Mouse (Mus musculus) midbrain, embryonic 16.5 days (tissue): ENCODE measurements at regions not wholly inside any gene's neighbourhood (a gene's known extent, or its start where the extent isn't known, plus 50 kb on each side); places are given as distances from the start of the nearest gene placed in this dataset.

Experiments used
- ATAC-seq: fragments of 200-750 bp; cut with Nextera tagmentation; 2 replicates; pipeline ENCODE4 v1.8.0; 2017; ENCODE audit warnings: moderate TSS enrichment
- H3K27ac ChIP-seq: fragments of 300-500 bp; sonication (generic); 2 replicates; pipeline ENCODE4 v1.5.1; 2014; ENCODE audit warnings: mild to moderate bottlenecking, low read length, mixed read lengths
- H3K27me3 ChIP-seq: fragments of 300-500 bp; sonication (generic); 2 replicates; pipeline ENCODE4 v1.6.1; 2014; ENCODE audit warnings: low read depth, low read length, mixed read lengths; ENCODE audit not compliant: control insufficient read depth, insufficient read depth
- H3K36me3 ChIP-seq: fragments of 300-500 bp; sonication (generic); 2 replicates; pipeline ENCODE4 v1.6.1; 2014; ENCODE audit warnings: mild to moderate bottlenecking, low read length, moderate library complexity, mixed read lengths; ENCODE audit not compliant: control insufficient read depth, insufficient read depth
- H3K4me1 ChIP-seq: fragments of 300-500 bp; sonication (generic); 2 replicates; pipeline ENCODE4 v1.6.1; 2014; ENCODE audit warnings: mild to moderate bottlenecking, low read length, mixed read lengths; ENCODE audit not compliant: control insufficient read depth, insufficient read depth
- H3K4me2 ChIP-seq: fragments of 300-500 bp; sonication (generic); 2 replicates; pipeline ENCODE4 v1.6.1; 2014; ENCODE audit warnings: mild to moderate bottlenecking, low read length, mixed read lengths
- H3K4me3 ChIP-seq: fragments of 300-500 bp; sonication (generic); 2 replicates; pipeline ENCODE4 v1.5.1; 2014; ENCODE audit warnings: low read depth, mild to moderate bottlenecking, low read length, moderate library complexity, mixed read lengths
- H3K9ac ChIP-seq: fragments of 300-500 bp; sonication (generic); 2 replicates; pipeline ENCODE4 v1.6.1; 2014; ENCODE audit warnings: low read depth, low read length, mixed read lengths
- H3K9me3 ChIP-seq: fragments of 300-500 bp; sonication (generic); replicated peaks from 2 replicates; pipeline ENCODE4 v1.6.1; 2014; ENCODE audit warnings: mild to moderate bottlenecking, low read length, mixed read lengths; ENCODE audit not compliant: control insufficient read depth, poor library complexity, severe bottlenecking
- WGBS: fragments of 180-500 bp; shearing (Covaris S2); extraction: QIAGEN DNeasy Blood & Tissue Kit; methylation state at CpG from one replicate; pipeline ENCODE4 v1.1.7; 2014; 5-methylcytosine and 5-hydroxymethylcytosine counted together

DNA sequence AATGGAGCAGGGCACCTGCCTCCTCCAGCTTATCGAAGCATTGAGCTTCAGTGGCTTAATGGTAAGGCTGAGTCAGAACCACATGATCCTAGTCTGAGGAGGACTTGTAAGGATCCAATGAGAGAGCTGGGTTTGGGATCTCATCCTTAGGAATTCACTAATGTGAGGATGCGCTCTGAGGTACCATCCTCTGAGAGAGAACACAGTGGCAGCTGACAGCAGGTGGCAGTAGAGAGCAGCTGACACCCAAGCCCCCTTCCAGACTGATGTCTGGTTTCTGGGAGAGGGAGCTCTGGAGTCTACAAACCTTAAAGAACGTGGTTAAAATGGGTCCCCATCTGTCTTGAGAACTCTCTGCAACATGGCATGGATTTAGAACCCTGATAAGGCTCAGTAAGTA lies 137.8 kb downstream of the B3glct start:
- Histone ChIP-seq H3K4me1 (no peaks in the 10 kb centered on the region), H3K4me2 (no peak overlapping the region), H3K36me3 (no peaks in the 10 kb centered on the region), H3K4me3 (no peak overlapping the region), H3K9me3 (no peaks in the 10 kb centered on the region), H3K27me3 (no peaks in the 10 kb centered on the region), H3K27ac (no peak overlapping the region), H3K9ac (no peak overlapping the region)
- WGBS, result 39% methylated on average over 3 of the region's 3 CpGs
- ATAC-seq, result no peak

DNA sequence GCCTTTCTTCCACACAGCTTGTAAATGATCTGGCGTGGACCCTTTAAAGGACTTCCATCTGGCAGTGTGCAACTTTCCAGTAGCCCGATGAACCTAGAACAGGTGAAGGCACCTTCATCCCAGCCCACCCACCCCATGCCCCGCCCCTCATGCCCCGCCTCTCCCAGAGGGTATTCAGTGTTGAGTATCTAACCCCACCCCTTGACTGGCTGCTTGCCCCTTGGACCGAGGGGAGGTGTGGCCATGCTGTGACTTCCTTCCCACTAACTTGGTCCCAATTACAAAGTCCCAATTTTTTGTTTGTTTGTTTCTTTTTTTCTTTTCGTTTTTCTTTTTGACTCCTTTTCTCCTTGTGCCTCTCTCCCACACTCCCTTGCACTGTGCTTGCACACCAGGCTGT lies 140.8 kb downstream of the B3glct start:
- no peak overlapping the region for H3K4me2 ChIP-seq
- no peak overlapping the region for H3K4me3 ChIP-seq
- 60% methylated on average over 6 of the region's 6 CpGs for WGBS
- H3K27ac ChIP-seq, result no peak overlapping the region
- no peak for ATAC-seq
- no peaks in the 10 kb centered on the region for H3K27me3 ChIP-seq
- no peak overlapping the region for H3K9ac ChIP-seq
- no peaks in the 10 kb centered on the region for H3K4me1 ChIP-seq
- no peaks in the 10 kb centered on the region for H3K9me3 ChIP-seq
- H3K36me3 ChIP-seq, result no peaks in the 10 kb centered on the region

DNA sequence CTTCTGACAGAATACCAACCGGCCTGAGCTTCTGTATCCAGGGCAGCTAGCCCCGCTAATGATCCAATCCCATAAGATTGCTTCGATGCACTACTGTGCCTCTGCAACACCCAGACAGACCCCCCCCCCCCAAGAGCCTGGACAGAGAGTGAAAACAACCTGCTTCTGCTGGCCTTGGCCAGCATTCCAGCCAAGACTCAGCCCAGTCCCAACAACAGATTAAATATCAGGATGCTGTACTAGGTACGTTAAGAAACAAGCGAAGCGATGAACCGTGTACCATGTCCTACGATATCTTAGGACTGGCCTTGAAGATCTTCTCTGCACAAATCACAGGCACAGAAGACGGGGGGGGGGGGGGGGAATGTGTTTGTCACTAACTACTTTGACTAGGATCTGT lies 145.8 kb downstream of the B3glct start:
- Histone ChIP-seq H3K36me3 (no peaks in the 10 kb centered on the region), H3K27ac (no peak overlapping the region), H3K9ac (no peak overlapping the region), H3K4me2 (no peak overlapping the region), H3K4me1 (no peaks in the 10 kb centered on the region), H3K9me3 (no peaks in the 10 kb centered on the region), H3K27me3 (no peaks in the 10 kb centered on the region), H3K4me3 (no peak overlapping the region)
- 83% methylated on average over 8 of the region's 9 CpGs for WGBS
- ATAC-seq, result no peak

DNA sequence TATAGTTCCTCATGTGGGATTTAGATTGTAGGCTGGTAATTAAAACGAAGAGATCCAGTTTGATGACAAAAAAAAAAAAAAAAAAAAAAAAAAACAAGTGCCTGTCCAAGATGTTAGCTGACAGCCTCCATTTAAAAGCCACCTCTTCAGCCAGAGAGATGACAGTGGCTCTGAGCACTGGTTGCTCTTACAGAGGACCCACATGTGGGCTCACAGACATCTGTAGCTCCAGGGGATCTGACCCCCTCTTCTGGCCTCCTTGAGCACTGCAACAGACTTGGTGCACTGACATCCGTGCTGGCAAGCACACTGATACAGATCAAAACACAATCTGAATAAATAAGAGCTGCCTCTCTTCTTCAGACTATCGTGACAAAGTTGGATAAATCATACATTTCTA lies 149.6 kb downstream of the B3glct start:
- WGBS, result 47% methylated on average over 3 of the region's 3 CpGs
- Histone ChIP-seq H3K9ac (no peak overlapping the region), H3K4me1 (peaks cover 4% of the 10 kb centered on the region; the same call in 1 of the 2 replicates), H3K27me3 (no peaks in the 10 kb centered on the region), H3K4me3 (no peak overlapping the region), H3K9me3 (no peaks in the 10 kb centered on the region), H3K36me3 (no peaks in the 10 kb centered on the region), H3K4me2 (no peak overlapping the region), H3K27ac (no peak overlapping the region)
- ATAC-seq, result no peak

DNA sequence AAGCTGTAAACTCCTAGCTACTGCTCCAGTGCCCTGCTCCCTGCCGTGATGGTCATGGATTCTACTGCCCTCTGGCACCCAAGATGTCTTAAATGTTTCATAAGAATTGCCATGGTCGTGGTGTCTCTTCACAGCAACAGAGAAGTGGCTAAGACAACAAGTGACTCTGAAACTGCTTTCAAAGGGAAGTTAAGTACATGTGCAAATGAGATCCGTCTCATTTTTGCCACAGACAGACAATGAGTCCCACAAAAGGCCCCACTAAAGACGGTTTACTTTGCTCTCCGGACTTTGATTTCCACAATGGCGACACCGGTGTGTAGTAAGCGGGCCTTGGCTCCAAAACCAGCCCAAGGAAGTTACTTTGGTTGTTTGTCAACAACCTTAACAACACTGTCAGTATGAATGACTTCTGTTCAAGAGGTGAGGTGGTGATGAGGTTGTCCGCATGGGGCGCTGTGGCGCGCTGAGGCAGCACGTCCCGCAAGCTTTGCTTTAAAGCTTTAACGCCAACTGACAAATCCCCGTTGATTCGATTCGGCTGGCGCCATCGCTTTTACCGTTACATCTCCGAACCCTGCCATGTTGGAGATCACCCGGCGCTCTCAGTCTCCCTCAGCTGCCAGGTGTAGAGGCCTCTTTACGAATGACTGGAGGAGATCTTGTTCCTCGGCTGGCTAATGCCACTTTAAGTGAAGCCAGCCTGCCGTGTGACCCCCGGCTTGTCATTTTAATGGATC lies 153.3 kb downstream of the B3glct start:
- peak overlapping the region; percentile 54 for H3K27ac ChIP-seq
- H3K27me3 ChIP-seq, result no peaks in the 10 kb centered on the region
- H3K4me1 ChIP-seq, result peaks cover 4% of the 10 kb centered on the region; the same call in 1 of the 2 replicates
- H3K4me3 ChIP-seq, result peak overlapping the region; percentile 39
- H3K4me2 ChIP-seq, result peak overlapping the region; percentile 71
- ATAC-seq, result peak; percentile 51; the same call in 1 of the 2 replicates
- peak overlapping the region; percentile 65 for H3K9ac ChIP-seq
- H3K9me3 ChIP-seq, result no peaks in the 10 kb centered on the region
- no peaks in the 10 kb centered on the region for H3K36me3 ChIP-seq
- 3% methylated on average over 28 of the region's 28 CpGs for WGBS

DNA sequence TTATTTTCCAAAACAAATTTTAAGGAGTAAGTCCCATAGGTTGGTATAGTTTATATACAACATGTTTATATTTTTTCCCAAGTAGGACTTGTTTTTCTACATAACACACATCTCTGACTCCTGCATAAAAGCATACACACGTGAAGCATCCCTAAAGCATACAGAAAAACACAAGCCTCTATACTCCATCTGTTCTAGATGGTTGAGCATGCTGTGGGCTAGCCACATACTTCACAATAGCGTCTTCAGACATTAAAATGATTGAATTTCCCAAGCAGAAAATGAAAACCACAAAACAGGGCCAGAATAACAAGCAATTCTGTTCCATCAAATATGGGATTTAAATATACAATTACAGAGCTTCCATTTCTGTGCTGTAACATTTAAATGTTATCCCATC lies 159.3 kb downstream of the B3glct start:
- Histone ChIP-seq H3K9me3 (no peaks in the 10 kb centered on the region), H3K27ac (no peak overlapping the region), H3K27me3 (no peaks in the 10 kb centered on the region), H3K4me1 (no peaks in the 10 kb centered on the region), H3K9ac (no peak overlapping the region), H3K36me3 (no peaks in the 10 kb centered on the region), H3K4me2 (no peak overlapping the region), H3K4me3 (no peak overlapping the region)
- no peak for ATAC-seq
- 77% methylated on average over 2 of the region's 2 CpGs for WGBS

DNA sequence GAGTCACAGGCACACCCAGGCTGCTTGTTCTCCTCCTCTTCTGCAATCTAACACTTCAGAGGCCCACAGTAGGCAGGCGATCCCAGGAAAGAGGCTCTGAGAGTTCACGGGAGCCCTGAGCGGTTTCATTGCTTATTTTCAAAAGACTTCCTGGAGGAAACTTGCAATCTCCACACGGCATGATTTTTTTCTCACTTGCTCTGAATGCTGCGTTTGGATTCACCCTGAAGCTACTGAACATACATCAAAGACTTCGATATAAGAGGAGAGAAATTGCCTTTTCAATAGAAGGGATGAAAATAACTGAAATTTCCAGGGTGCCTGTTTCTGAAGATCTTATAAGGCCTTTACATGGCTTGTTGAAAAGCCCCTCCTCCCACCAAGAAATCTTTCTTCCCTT lies 164.5 kb downstream of the B3glct start:
- Histone ChIP-seq H3K4me3 (no peak overlapping the region), H3K4me2 (no peak overlapping the region), H3K36me3 (no peaks in the 10 kb centered on the region), H3K9ac (no peak overlapping the region), H3K4me1 (peaks cover 6% of the 10 kb centered on the region), H3K27me3 (no peaks in the 10 kb centered on the region), H3K27ac (no peak overlapping the region), H3K9me3 (no peaks in the 10 kb centered on the region)
- WGBS, result 44% methylated on average over 6 of the region's 6 CpGs
- ATAC-seq, result 0 out of 2 replicates have a peak, but pooled peaks have one; percentile 16

DNA sequence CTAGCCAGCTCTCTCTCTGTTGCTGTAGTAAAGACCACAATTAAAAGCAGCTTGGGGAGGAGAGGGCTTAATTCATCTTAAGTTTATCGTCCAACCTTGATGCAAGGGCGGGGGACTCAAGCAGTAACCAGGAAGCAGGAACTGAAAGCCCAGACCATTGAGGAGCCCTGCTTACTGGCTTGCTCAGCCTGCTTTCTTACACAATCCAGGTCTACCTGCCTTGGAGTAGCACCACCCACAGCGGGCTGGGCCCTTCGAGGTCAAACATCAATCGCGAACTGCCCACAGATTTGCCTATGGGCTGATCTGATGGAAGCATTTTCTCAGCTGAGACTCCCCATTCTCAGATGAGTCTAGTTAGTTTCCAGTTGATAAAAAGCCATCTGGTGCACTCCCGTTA lies 165.3 kb downstream of the B3glct start:
- peak overlapping the region; percentile 47; the same call in 1 of the 2 replicates for H3K27ac ChIP-seq
- H3K36me3 ChIP-seq, result no peaks in the 10 kb centered on the region
- no peaks in the 10 kb centered on the region for H3K27me3 ChIP-seq
- peaks cover 6% of the 10 kb centered on the region for H3K4me1 ChIP-seq
- H3K4me2 ChIP-seq, result no peak overlapping the region
- H3K9me3 ChIP-seq, result no peaks in the 10 kb centered on the region
- no peak overlapping the region for H3K9ac ChIP-seq
- no peak for ATAC-seq
- WGBS, result 42% methylated on average over 7 of the region's 7 CpGs
- no peak overlapping the region for H3K4me3 ChIP-seq

DNA sequence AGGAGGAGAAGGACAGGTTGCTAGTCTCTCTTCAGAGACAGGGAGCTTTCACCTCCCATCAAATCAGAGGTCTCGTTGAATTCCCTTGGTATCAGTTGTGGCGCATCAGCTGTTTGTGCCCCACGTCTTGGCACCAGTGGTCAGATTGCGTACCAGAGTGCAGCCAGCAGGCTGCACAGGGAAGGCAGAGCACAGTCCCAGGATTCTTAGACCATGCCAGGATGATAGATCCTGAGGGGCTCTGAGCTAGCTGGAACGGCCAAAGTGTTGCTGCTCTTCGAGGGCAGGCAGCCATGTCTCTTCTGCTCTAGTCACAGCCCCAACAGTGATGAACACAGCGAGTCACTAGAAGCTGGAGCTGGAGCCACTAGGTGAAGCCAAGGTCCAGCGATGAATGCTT lies 167.2 kb downstream of the B3glct start:
- peaks cover 6% of the 10 kb centered on the region for H3K4me1 ChIP-seq
- H3K27ac ChIP-seq, result no peak overlapping the region
- no peak overlapping the region for H3K4me3 ChIP-seq
- H3K4me2 ChIP-seq, result no peak overlapping the region
- no peaks in the 10 kb centered on the region for H3K9me3 ChIP-seq
- no peaks in the 10 kb centered on the region for H3K36me3 ChIP-seq
- ATAC-seq, result no peak
- H3K27me3 ChIP-seq, result no peaks in the 10 kb centered on the region
- H3K9ac ChIP-seq, result no peak overlapping the region
- 78% methylated on average over 8 of the region's 8 CpGs for WGBS
